Mouse (Mus musculus) E14TG2a.4 (cell line): ENCODE measurements around the gene Unc13b.

Experiments
- CTCF ChIP-seq: conservative IDR thresholded peaks from 2 replicates; pipeline ENCODE4 v1.5.1; 2014; ENCODE audit warnings: low read length
- NANOG ChIP-seq: IDR thresholded peaks from 2 replicates; pipeline ENCODE4 v1.6.1; 2014; ENCODE audit warnings: borderline replicate concordance, low read length, mixed read lengths
- POU5F1 ChIP-seq: IDR thresholded peaks from 2 replicates; pipeline ENCODE4 v1.6.1; 2014; ENCODE audit warnings: low read length, borderline replicate concordance

DNA sequence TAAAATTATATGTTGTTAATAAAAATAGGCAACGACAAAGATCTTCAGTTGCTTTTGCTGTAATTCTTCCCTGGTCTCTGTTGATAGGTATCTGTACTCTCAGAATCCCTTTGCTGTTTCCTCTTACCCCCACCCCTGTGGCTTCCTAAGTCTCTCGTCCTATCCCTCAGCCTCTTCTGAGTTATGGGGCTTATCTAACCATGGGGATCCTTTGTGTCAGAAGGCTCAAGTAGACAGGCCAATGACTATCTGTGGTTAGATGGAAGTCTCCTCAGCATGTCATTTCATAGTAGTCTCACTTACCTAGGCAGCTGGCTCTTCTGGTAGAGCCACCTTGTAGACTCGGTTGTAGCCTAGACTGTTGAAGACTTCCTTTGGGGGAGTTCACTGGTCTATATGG, 173.1 kb downstream of the Unc13b start:
- TF ChIP-seq CTCF (no peak), POU5F1 (no peak), NANOG (no peak)
